Mouse (Mus musculus): ENCODE measurements around the gene Dpm2. TPM values are rescaled to one million over a fixed set of nuclear protein-coding genes. Genes with fewer than 3 reads are reported as not detected.
A peak's percentile ranks its signal among the peaks of the same experiment; 100 is the strongest.

The Dpm2 gene
- polyA plus RNA-seq, 1 experiment, result 54.8 TPM

DNA sequence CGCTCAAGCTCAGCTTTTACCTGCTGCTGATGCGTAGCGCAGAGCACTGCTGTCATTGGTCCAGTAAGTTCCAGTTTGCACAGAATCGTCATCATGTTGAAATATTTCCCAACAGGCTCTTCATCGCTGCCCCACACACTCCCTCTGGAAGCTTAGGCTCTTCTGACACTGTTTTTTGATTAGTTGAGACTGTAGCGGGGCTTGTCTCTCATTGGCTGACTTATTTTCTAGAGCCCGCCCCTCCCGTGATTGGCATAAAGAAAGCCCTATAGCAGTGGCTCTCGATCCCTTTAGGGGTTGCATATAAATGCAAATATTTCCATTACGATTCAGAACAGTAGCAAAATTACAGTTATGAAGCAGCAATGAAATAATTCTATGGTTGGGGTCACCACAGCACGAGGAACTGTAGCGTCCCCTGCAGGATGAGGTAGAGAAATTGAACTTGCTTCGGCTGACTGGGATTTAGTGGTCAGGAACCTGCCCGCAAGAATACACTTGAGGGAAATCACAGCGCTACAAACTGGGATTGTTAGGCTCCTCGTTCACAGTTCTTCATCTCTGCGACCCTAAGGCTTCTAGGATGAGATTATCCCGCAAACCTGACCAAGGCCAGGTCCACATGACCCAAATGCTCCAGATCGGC lies 10.9 kb downstream of the Dpm2 start:
- Histone ChIP-seq H3K4me1 (ENCODE audit: control insufficient read depth, insufficient read depth, low read length) (no peaks in the 10 kb centered on the region; the same call in 1 of the 2 replicates), H3K4me3 (replicated peaks; ENCODE audit: control insufficient read depth, low read depth, low read length) (no peak overlapping the region), H3K27ac (ENCODE audit: control insufficient read depth, insufficient read depth, low read depth, low read length, poor library complexity) (no peak overlapping the region)
- 50% methylated on average over 19 of the region's 19 CpGs for WGBS
- TF ChIP-seq POLR2A (IDR thresholded peaks at IDR 0.05; ENCODE audit: borderline replicate concordance, control insufficient read depth, low read depth, low read length) (no peak), CTCF (IDR thresholded peaks at IDR 0.05; ENCODE audit: control insufficient read depth, insufficient read depth, low read length) (no peak)

DNA sequence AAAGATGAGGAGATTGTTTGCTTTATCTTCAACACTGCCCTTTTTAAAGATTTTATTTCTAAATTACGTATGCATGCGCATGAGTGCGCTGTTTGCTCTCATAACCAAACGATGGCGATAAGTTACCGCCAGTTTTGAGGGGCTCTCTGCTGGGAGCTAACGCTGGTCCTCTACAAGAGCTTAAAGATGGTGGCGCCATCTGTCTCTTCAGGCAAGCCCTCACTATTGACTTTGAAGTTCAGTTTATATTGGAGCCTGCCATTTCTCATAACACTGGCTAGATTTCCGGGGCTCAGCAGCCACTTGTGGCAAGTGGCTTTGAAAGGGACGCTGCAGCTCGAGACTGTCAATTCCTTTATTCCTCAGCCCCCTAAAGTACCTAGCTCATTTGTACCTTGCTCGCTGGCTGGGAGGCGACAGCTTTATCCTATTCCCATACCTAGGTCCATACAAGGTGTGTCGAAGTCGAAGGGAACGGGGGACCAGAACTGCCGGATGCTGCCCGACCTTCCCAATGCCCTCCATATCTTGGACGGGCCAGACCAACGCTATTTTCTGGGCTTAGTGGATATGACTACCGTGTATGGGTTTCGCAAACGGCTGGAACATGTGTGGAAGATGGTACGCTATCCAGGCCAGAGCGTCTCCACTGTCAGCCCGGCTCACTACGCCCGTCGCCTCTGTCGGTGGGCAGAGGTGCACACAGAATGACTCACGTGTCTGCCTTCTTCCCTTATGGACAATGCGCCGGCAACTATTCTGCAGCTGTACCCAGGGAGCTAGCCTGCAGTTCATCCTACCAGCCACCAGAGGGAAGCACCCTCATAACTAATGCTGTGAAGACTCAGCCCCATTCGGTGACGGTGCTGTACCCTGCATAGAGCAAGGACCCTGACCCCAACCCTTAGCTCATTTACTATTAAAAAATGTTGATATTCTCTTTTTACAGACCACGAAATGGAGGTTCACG lies 12.5 kb downstream of the Dpm2 start:
- WGBS, result 11% methylated on average over 37 of the region's 37 CpGs
- H3K27ac ChIP-seq (ENCODE audit: control insufficient read depth, insufficient read depth, low read depth, low read length, poor library complexity), result no peak overlapping the region
- peak; percentile 31; the same call in 1 of the 2 replicates for TF ChIP-seq POLR2A (IDR thresholded peaks at IDR 0.05; ENCODE audit: borderline replicate concordance, control insufficient read depth, low read depth, low read length)
- peak; percentile 96 for TF ChIP-seq CTCF (IDR thresholded peaks at IDR 0.05; ENCODE audit: control insufficient read depth, insufficient read depth, low read length)
- no peaks in the 10 kb centered on the region; the same call in 1 of the 2 replicates for H3K4me1 ChIP-seq (ENCODE audit: control insufficient read depth, insufficient read depth, low read length)
- H3K4me3 ChIP-seq (replicated peaks; ENCODE audit: control insufficient read depth, low read depth, low read length), result no peak overlapping the region

DNA sequence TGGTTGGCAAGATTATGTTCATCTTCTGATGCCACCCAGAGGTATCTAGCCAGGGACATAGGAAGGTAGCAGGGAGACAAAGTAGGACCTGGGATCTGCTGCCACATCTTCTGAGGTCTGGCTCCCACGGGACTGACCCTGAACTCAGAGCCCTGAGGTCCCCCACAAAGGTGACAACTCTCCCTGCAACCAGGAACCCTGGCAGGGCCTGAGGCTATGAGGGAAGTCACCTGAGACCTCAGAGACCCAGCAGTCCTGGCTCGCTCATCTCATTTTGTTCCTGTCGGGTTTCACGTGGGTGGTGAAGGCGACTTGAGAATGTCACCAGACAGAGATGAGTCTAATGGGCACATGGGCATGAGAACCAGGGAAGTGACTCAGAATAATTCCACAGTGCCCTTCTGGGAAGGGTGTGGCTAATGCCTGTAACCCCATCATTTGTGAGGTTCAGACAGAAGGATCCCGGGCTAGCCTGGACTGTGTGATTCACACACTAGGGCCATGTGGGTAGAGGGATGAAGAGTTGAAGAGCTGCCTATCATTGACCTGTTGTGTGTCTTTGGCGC lies 14.6 kb downstream of the Dpm2 start:
- Histone ChIP-seq H3K4me3 (replicated peaks; ENCODE audit: control insufficient read depth, low read depth, low read length) (no peak overlapping the region), H3K4me1 (ENCODE audit: control insufficient read depth, insufficient read depth, low read length) (no peaks in the 10 kb centered on the region; the same call in 1 of the 2 replicates), H3K27ac (ENCODE audit: control insufficient read depth, insufficient read depth, low read depth, low read length, poor library complexity) (no peak overlapping the region)
- WGBS, result 83% methylated on average over 7 of the region's 7 CpGs
- no peak for TF ChIP-seq CTCF (IDR thresholded peaks at IDR 0.05; ENCODE audit: control insufficient read depth, insufficient read depth, low read length)

DNA sequence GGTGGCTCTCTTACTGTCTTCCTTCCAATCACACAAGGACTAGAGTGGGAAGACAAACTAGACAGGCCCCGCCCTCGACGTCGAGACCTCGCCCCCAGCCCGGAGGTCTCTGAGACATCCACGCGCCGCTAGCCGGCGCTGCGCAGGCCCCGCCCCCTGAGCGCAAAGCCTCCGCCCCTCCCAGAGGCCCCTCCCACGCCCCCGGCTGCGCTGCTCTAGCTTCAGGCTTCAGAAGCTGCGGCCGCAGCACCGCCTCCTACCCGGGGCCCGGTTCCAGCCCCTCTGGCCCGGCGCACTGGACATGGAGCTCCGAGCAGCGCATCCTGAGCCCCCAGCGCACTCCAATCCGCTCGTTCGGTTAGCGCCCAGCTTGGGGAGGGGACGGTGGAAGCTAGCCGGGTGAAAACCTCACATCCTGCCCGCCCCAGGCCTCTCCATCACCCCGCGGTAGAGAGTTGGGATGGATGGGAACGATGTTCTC lies 16.3 kb downstream of the Dpm2 start, which contains the start of gene St6galnac4:
Gene St6galnac4, plus strand, starts transcription at position 225 of the 481 bp plus-strand sequence.
- under 1% methylated on average over 38 of the region's 38 CpGs for WGBS
- peak within 1 kb of the TSS; percentile 67 for H3K27ac ChIP-seq (ENCODE audit: control insufficient read depth, insufficient read depth, low read depth, low read length, poor library complexity)
- H3K4me1 ChIP-seq (ENCODE audit: control insufficient read depth, insufficient read depth, low read length), result no peaks in the 10 kb centered on the region; the same call in 1 of the 2 replicates
- peak within 1 kb of the TSS; percentile 92 for H3K4me3 ChIP-seq (replicated peaks; ENCODE audit: control insufficient read depth, low read depth, low read length)
- TF ChIP-seq CTCF (IDR thresholded peaks at IDR 0.05; ENCODE audit: control insufficient read depth, insufficient read depth, low read length) (peak; percentile 19; the same call in 1 of the 2 replicates), POLR2A (IDR thresholded peaks at IDR 0.05; ENCODE audit: borderline replicate concordance, control insufficient read depth, low read depth, low read length) (peak; percentile 52; the same call in 1 of the 2 replicates)

DNA sequence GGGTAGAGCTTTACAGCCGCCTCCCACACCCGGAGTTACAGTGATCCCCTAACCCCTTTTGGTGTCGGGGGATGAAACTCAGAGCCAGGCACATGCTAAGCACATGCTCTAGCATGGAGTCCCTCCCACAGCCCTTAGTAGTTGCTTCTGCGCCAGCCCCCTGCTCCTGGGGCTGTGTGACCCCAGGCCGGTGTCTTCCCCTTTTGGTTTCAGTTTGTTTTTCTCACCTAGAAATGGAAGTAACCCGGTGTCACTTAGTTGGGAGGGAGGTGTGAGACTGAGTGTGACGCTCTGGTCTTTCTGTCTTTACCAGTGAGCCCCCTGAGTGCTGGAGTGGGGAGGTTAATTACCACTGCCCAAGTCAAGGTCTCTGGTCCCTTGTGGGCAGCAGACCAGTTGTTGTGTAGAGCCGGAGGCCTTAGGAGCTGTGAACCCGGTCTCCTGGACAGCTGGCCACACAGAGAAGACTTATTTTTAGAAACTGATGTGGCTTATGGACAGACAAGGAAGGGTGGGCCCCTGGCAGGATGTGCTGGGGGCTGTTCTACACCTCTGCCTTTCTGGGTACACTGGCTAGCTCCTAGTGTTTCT lies 17.2 kb downstream of the Dpm2 start:
- H3K4me3 ChIP-seq (replicated peaks; ENCODE audit: control insufficient read depth, low read depth, low read length), result peak overlapping the region; percentile 92
- no peaks in the 10 kb centered on the region; the same call in 1 of the 2 replicates for H3K4me1 ChIP-seq (ENCODE audit: control insufficient read depth, insufficient read depth, low read length)
- H3K27ac ChIP-seq (ENCODE audit: control insufficient read depth, insufficient read depth, low read depth, low read length, poor library complexity), result peak overlapping the region; percentile 67
- TF ChIP-seq CTCF (IDR thresholded peaks at IDR 0.05; ENCODE audit: control insufficient read depth, insufficient read depth, low read length), result no peak
- no peak for TF ChIP-seq POLR2A (IDR thresholded peaks at IDR 0.05; ENCODE audit: borderline replicate concordance, control insufficient read depth, low read depth, low read length)
- WGBS, result under 1% methylated on average over 9 of the region's 9 CpGs

DNA sequence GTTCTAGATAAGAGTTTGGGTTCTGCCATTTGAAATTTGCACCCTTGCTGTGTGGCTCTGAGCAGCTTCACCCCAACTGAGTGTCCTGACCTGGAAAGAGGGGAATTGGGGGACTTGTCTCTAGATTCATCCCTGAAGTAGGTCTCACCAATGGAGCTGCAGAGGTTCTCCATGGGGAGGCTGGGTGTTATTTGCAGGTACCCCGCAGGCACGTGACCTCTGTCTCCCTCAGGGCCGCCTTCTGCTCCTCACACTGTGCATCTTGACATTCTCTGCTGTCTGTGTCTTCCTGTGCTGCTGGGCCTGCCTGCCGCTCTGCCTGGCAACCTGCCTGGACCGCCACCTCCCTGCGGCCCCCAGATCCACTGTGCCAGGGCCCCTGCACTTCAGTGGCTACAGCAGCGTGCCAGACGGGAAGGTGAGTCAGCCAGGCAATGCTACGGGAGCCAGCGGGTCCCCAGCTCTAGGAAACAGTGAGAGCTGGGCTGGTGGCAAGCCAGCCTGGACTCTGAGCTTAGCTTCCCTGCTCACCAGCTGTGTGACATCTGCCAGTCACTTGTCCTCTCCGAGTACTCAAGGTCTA lies 18.6 kb downstream of the Dpm2 start:
- TF ChIP-seq POLR2A (IDR thresholded peaks at IDR 0.05; ENCODE audit: borderline replicate concordance, control insufficient read depth, low read depth, low read length) (no peak), CTCF (IDR thresholded peaks at IDR 0.05; ENCODE audit: control insufficient read depth, insufficient read depth, low read length) (no peak)
- Histone ChIP-seq H3K27ac (ENCODE audit: control insufficient read depth, insufficient read depth, low read depth, low read length, poor library complexity) (no peak overlapping the region), H3K4me3 (replicated peaks; ENCODE audit: control insufficient read depth, low read depth, low read length) (no peak overlapping the region), H3K4me1 (ENCODE audit: control insufficient read depth, insufficient read depth, low read length) (no peaks in the 10 kb centered on the region; the same call in 1 of the 2 replicates)
- 64% methylated on average over 11 of the region's 11 CpGs for WGBS

DNA sequence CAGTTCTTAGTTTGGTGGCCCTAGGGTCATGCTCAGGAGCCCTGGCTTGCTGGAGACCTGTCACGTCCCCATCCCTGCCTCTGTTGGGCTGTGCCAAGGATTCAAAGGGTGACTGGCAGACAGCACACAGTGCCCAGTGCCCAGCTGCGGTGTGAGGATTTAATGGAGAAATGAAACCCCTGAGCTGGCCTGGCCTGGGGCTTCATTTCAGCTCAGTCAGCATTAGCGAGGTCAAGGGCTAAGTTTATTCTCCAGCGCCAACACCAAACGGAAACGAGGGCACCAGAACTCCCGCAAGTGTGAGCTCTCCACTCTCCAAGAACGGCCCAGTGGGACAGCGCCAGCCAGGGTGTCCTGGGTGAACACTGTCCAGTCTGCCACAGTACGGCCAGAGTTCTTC lies 19.6 kb downstream of the Dpm2 start:
- Histone ChIP-seq H3K27ac (ENCODE audit: control insufficient read depth, insufficient read depth, low read depth, low read length, poor library complexity) (no peak overlapping the region), H3K4me3 (replicated peaks; ENCODE audit: control insufficient read depth, low read depth, low read length) (no peak overlapping the region), H3K4me1 (ENCODE audit: control insufficient read depth, insufficient read depth, low read length) (no peaks in the 10 kb centered on the region; the same call in 1 of the 2 replicates)
- TF ChIP-seq CTCF (IDR thresholded peaks at IDR 0.05; ENCODE audit: control insufficient read depth, insufficient read depth, low read length) (no peak), POLR2A (IDR thresholded peaks at IDR 0.05; ENCODE audit: borderline replicate concordance, control insufficient read depth, low read depth, low read length) (no peak)
- 83% methylated on average over 10 of the region's 10 CpGs for WGBS

Data from bone marrow, adult 2 months (tissue).